Mouse (Mus musculus) ovary, adult 18-20 months (tissue): Measurements from ENCODE around the gene 5730522E02Rik.

Experiments used
- DNase-seq: peaks from one replicate; pipeline ENCODE4 v3.0.0; 2022; ENCODE audit warnings: low spot score, mixed read lengths

Gene 5730522E02Rik

GRCm38 (mm10) chr11:25813446-25813845 is 397.1 kb downstream of the 5730522E02Rik start:
- DNase-seq, result no peak

- no peak for DNase-seq
These were observed 422.9 kb downstream of the 5730522E02Rik start for GRCm38 (mm10) chr11:25787691-25788090.

- DNase-seq, result no peak
These were observed 438.3 kb downstream of the 5730522E02Rik start for GRCm38 (mm10) chr11:25772231-25772630.

GRCm38 (mm10) chr11:25770991-25771568 is 439.5 kb downstream of the 5730522E02Rik start:
- no peak for DNase-seq

GRCm38 (mm10) chr11:25767584-25768333 is 442.8 kb downstream of the 5730522E02Rik start:
- no peak for DNase-seq

GRCm38 (mm10) chr11:25753156-25753899 is 457.2 kb downstream of the 5730522E02Rik start:
- no peak for DNase-seq

GRCm38 (mm10) chr11:25752418-25752817 is 458.1 kb downstream of the 5730522E02Rik start:
- no peak for DNase-seq

- DNase-seq, result no peak
These were observed 463.3 kb downstream of the 5730522E02Rik start for GRCm38 (mm10) chr11:25747098-25747862.

- no peak for DNase-seq
These were observed 466.9 kb downstream of the 5730522E02Rik start for GRCm38 (mm10) chr11:25743664-25744063.

GRCm38 (mm10) chr11:25737255-25737654 is 473.3 kb downstream of the 5730522E02Rik start:
- no peak for DNase-seq

- DNase-seq, result no peak
These were observed 481.1 kb downstream of the 5730522E02Rik start for GRCm38 (mm10) chr11:25729476-25729875.

GRCm38 (mm10) chr11:25715447-25716321 is 494.9 kb downstream of the 5730522E02Rik start:
- no peak for DNase-seq

GRCm38 (mm10) chr11:25710559-25710958 is 500.0 kb downstream of the 5730522E02Rik start:
- no peak for DNase-seq

GRCm38 (mm10) chr11:25709892-25710291 is 500.7 kb downstream of the 5730522E02Rik start:
- DNase-seq, result no peak

GRCm38 (mm10) chr11:25704332-25705168 is 506.0 kb downstream of the 5730522E02Rik start:
- no peak for DNase-seq

GRCm38 (mm10) chr11:25702791-25703190 is 507.8 kb downstream of the 5730522E02Rik start:
- DNase-seq, result no peak

GRCm38 (mm10) chr11:25697508-25698193 is 512.9 kb downstream of the 5730522E02Rik start:
- no peak for DNase-seq

GRCm38 (mm10) chr11:25696168-25696567 is 514.4 kb downstream of the 5730522E02Rik start:
- no peak for DNase-seq

- no peak for DNase-seq
These were observed 525.8 kb downstream of the 5730522E02Rik start for GRCm38 (mm10) chr11:25684731-25685130.

- DNase-seq, result no peak
These were observed 530.7 kb downstream of the 5730522E02Rik start for GRCm38 (mm10) chr11:25679856-25680255.
